9 mouse cellular contexts compared by ENCODE assay signal in the genomic region with DNA sequence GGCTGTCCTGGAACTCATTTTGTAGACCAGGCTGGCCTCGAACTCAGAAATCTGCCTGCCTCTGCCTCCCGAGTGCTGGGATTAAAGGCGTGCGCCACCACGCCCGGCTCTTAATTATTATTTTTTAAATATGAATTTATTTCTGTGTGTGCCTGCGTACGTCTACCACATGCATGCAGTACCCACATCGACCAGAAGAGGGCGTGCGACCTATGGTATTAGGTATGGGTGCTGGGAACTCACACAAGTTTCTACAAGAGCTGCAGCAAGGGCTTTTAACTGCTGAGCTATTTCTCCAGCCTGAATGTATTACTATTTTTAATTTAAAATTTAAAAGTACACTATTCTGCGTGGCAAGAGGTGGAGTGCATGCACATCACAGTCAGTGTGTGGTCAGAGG. TPM values are rescaled to one million over a fixed set of nuclear protein-coding genes. Genes with fewer than 3 reads are reported as not detected.
A peak's percentile ranks its signal among the peaks of the same experiment; 100 is the strongest.
DNase-seq lines count a peak whose midpoint lies in the region; ATAC-seq lines count a peak whose summit lies in the region.
"Had no signal": no experiment of that assay in that cellular context is flagged by ENCODE, and none has a peak within 500 bp of the region (broad histone marks: within the 10 kb centered on the region; RNA-seq: fewer than 3 reads in every experiment).

No protein-coding gene starts in this region.

- H3K4me3 ChIP-seq in forebrain, embryonic 11.5 days (ENCODE audit: low read depth, low read length): no peak overlapping the region
- H3K4me3 ChIP-seq in forebrain, embryonic 14.5 days (ENCODE audit: low read depth, low read length): no peak overlapping the region
- H3K4me3 ChIP-seq in midbrain, embryonic 14.5 days (replicated peaks; ENCODE audit: low read depth, low read length): no peak overlapping the region
- no peak overlapping the region for H3K4me3 ChIP-seq in midbrain, embryonic 15.5 days
- H3K4me3 ChIP-seq in liver, embryonic 11.5 days (ENCODE audit: low read depth, low read length): no peak overlapping the region
- H3K4me3 ChIP-seq: lung, embryonic 15.5 days had no signal

- WGBS in forebrain, embryonic 11.5 days: 66% methylated on average over 12 of the region's 12 CpGs
- WGBS in forebrain, embryonic 14.5 days: 71% methylated on average over 12 of the region's 12 CpGs
- 71% methylated on average over 12 of the region's 12 CpGs for WGBS in midbrain, embryonic 14.5 days
- 69% methylated on average over 12 of the region's 12 CpGs for WGBS in midbrain, embryonic 15.5 days
- 64% methylated on average over 12 of the region's 12 CpGs for WGBS in liver, embryonic 11.5 days

- intact Hi-C loops in gastrocnemius, postnatal 14 days (cut with DNase I; ENCODE audit: low total_unique reads): loop anchor here (5.0 kb wide), 1 partner anchor 69 kb away; no protein-coding TSS in a partner anchor

- peak; percentile 65 for DNase-seq in forebrain, embryonic 11.5 days (ENCODE audit: low spot score)
- no peak for DNase-seq in forebrain, embryonic 14.5 days (ENCODE audit: low spot score)
- peak; percentile 30 for DNase-seq in midbrain, embryonic 14.5 days
- no peak for DNase-seq in liver, embryonic 11.5 days (ENCODE audit: low spot score)
- DNase-seq in thymus, postnatal 4 days: peak; percentile 61
- DNase-seq in heart, adult 9 months (ENCODE audit: low spot score in 2 of 2): no peak
- DNase-seq in gastrocnemius, postnatal 14 days: no peak

- no peaks in the 10 kb centered on the region for H3K4me1 ChIP-seq in forebrain, embryonic 11.5 days (replicated peaks; ENCODE audit: control insufficient read depth, insufficient read depth, low read length)
- H3K4me1 ChIP-seq in forebrain, embryonic 14.5 days (ENCODE audit: control insufficient read depth, insufficient read depth, low read length): no peaks in the 10 kb centered on the region
- H3K4me1 ChIP-seq in midbrain, embryonic 14.5 days (ENCODE audit: control insufficient read depth, insufficient read depth, low read length): no peaks in the 10 kb centered on the region
- H3K4me1 ChIP-seq in midbrain, embryonic 15.5 days: peaks cover 6% of the 10 kb centered on the region; the same call in 1 of the 2 replicates
- H3K4me1 ChIP-seq in liver, embryonic 11.5 days (replicated peaks; ENCODE audit: control insufficient read depth, insufficient read depth, low read length): no peaks in the 10 kb centered on the region

- H3K4me2 ChIP-seq in forebrain, embryonic 11.5 days (ENCODE audit: low read depth, low read length, severe bottlenecking): no peak overlapping the region
- no peak overlapping the region for H3K4me2 ChIP-seq in forebrain, embryonic 14.5 days (ENCODE audit: low read length)
- no peak overlapping the region for H3K4me2 ChIP-seq in midbrain, embryonic 14.5 days (ENCODE audit: low read length)
- no peak overlapping the region for H3K4me2 ChIP-seq in midbrain, embryonic 15.5 days
- no peak overlapping the region for H3K4me2 ChIP-seq in liver, embryonic 11.5 days
- H3K4me2 ChIP-seq: lung, embryonic 15.5 days had no signal

- H3K9me3 ChIP-seq in forebrain, embryonic 11.5 days (ENCODE audit: control insufficient read depth, low read length): no peaks in the 10 kb centered on the region
- H3K9me3 ChIP-seq in forebrain, embryonic 14.5 days (replicated peaks; ENCODE audit: control insufficient read depth, low read length): no peaks in the 10 kb centered on the region
- no peaks in the 10 kb centered on the region for H3K9me3 ChIP-seq in midbrain, embryonic 14.5 days (ENCODE audit: control insufficient read depth, low read length)
- no peaks in the 10 kb centered on the region for H3K9me3 ChIP-seq in midbrain, embryonic 15.5 days
- no peaks in the 10 kb centered on the region for H3K9me3 ChIP-seq in liver, embryonic 11.5 days (ENCODE audit: control insufficient read depth, low read length)
- H3K9me3 ChIP-seq: lung, embryonic 15.5 days had no signal

- ATAC-seq in forebrain, embryonic 11.5 days (replicated peaks; ENCODE audit: low FRiP score): 0 out of 2 replicates have a peak, but pooled peaks have one; percentile 41
- no peak for ATAC-seq in forebrain, embryonic 14.5 days
- no peak for ATAC-seq in midbrain, embryonic 14.5 days (ENCODE audit: low FRiP score, low TSS enrichment)
- no peak for ATAC-seq in midbrain, embryonic 15.5 days (replicated peaks)
- ATAC-seq in liver, embryonic 11.5 days (replicated peaks; ENCODE audit: low FRiP score): 0 out of 2 replicates have a peak, but pooled peaks have one; percentile 26

- no peak overlapping the region for H3K27ac ChIP-seq in forebrain, embryonic 11.5 days (ENCODE audit: low read depth, low read length)
- H3K27ac ChIP-seq in forebrain, embryonic 14.5 days (ENCODE audit: low read depth, low read length): no peak overlapping the region
- H3K27ac ChIP-seq in midbrain, embryonic 14.5 days (replicated peaks; ENCODE audit: low read depth, low read length): no peak overlapping the region
- no peak overlapping the region for H3K27ac ChIP-seq in midbrain, embryonic 15.5 days
- no peak overlapping the region for H3K27ac ChIP-seq in liver, embryonic 11.5 days (ENCODE audit: low read depth, low read length)
- H3K27ac ChIP-seq: lung, embryonic 15.5 days had no signal

- H3K27me3 ChIP-seq in forebrain, embryonic 11.5 days (ENCODE audit: control insufficient read depth, insufficient read depth, low read length): no peaks in the 10 kb centered on the region
- H3K27me3 ChIP-seq in forebrain, embryonic 14.5 days (replicated peaks; ENCODE audit: control insufficient read depth, insufficient read depth, low read length): no peaks in the 10 kb centered on the region
- H3K27me3 ChIP-seq in midbrain, embryonic 14.5 days (ENCODE audit: control insufficient read depth, insufficient read depth, low read length): no peaks in the 10 kb centered on the region
- no peaks in the 10 kb centered on the region for H3K27me3 ChIP-seq in midbrain, embryonic 15.5 days (replicated peaks)
- H3K27me3 ChIP-seq in liver, embryonic 11.5 days (replicated peaks; ENCODE audit: control insufficient read depth, insufficient read depth, low read length): no peaks in the 10 kb centered on the region
- H3K27me3 ChIP-seq: lung, embryonic 15.5 days had no signal

- H3K36me3 ChIP-seq in forebrain, embryonic 11.5 days (ENCODE audit: control insufficient read depth, insufficient read depth, low read length): no peaks in the 10 kb centered on the region
- no peaks in the 10 kb centered on the region for H3K36me3 ChIP-seq in forebrain, embryonic 14.5 days (ENCODE audit: control insufficient read depth, insufficient read depth, low read length)
- no peaks in the 10 kb centered on the region for H3K36me3 ChIP-seq in midbrain, embryonic 14.5 days (ENCODE audit: control insufficient read depth, insufficient read depth, low read length)
- H3K36me3 ChIP-seq in midbrain, embryonic 15.5 days (replicated peaks): no peaks in the 10 kb centered on the region
- no peaks in the 10 kb centered on the region for H3K36me3 ChIP-seq in liver, embryonic 11.5 days (ENCODE audit: control insufficient read depth, insufficient read depth, low read length)
- H3K36me3 ChIP-seq: lung, embryonic 15.5 days had no signal

- no peak overlapping the region for H3K9ac ChIP-seq in forebrain, embryonic 11.5 days (ENCODE audit: low read length)
- H3K9ac ChIP-seq in forebrain, embryonic 14.5 days (ENCODE audit: low read length): no peak overlapping the region
- H3K9ac ChIP-seq in midbrain, embryonic 14.5 days (replicated peaks; ENCODE audit: low read length): no peak overlapping the region
- no peak overlapping the region for H3K9ac ChIP-seq in midbrain, embryonic 15.5 days
- H3K9ac ChIP-seq in liver, embryonic 11.5 days (ENCODE audit: low read depth, low read length): no peak overlapping the region
- H3K9ac ChIP-seq: lung, embryonic 15.5 days had no signal

RNA-seq across cellular contexts. Expression of gene Klhl8, which starts 15.3 kb away (rescaled TPM):
- polyA plus RNA-seq in forebrain, embryonic 11.5 days (2014; fragmentation: Nextera tagmentation; extraction: Ambion mirVana): 12.3 and 13.1 TPM in 2 replicates
- polyA plus RNA-seq in forebrain, embryonic 14.5 days (2014; fragmentation: Nextera tagmentation; extraction: Ambion mirVana): 41.1 and 46.5 TPM in 2 replicates
- 35.3 and 47.3 TPM in 2 replicates for polyA plus RNA-seq in midbrain, embryonic 14.5 days (2014; fragmentation: Nextera tagmentation; extraction: Ambion mirVana)
- polyA plus RNA-seq in midbrain, embryonic 15.5 days (2015; fragmentation: Nextera tagmentation; extraction: Ambion mirVana): 45.2 and 46.4 TPM in 2 replicates
- 4.1 and 4.5 TPM in 2 replicates for polyA plus RNA-seq in liver, embryonic 11.5 days (2014; fragmentation: Nextera tagmentation; extraction: Ambion mirVana)
- 10 to 100 TPM; 18.1 to 21.5 TPM for total RNA-seq in gastrocnemius, postnatal 14 days (2021)

RNA-seq across cellular contexts. Expression of gene Hsd17b13, which starts 50.8 kb away (rescaled TPM):
- polyA plus RNA-seq in forebrain, embryonic 11.5 days (2014; fragmentation: Nextera tagmentation; extraction: Ambion mirVana): not detected in 2 replicates
- polyA plus RNA-seq in forebrain, embryonic 14.5 days (2014; fragmentation: Nextera tagmentation; extraction: Ambion mirVana): not detected in 2 replicates
- polyA plus RNA-seq in midbrain, embryonic 14.5 days (2014; fragmentation: Nextera tagmentation; extraction: Ambion mirVana): not detected in 2 replicates
- 0.17 and 0.19 TPM in 2 replicates for polyA plus RNA-seq in midbrain, embryonic 15.5 days (2015; fragmentation: Nextera tagmentation; extraction: Ambion mirVana)
- polyA plus RNA-seq in liver, embryonic 11.5 days (2014; fragmentation: Nextera tagmentation; extraction: Ambion mirVana): 0.32 TPM in 1 of 2 replicates, not detected in the other
- not detected for total RNA-seq in gastrocnemius, postnatal 14 days (2021)

Comparison
In these comparisons a context has a peak if more than half of its experiments do, and no peak if none do; other contexts are left out.
1. ATAC-seq: peak in forebrain, embryonic 11.5 days (single experiment) and liver, embryonic 11.5 days (single experiment); none in forebrain, embryonic 14.5 days (single experiment), midbrain, embryonic 14.5 days (single experiment) and midbrain, embryonic 15.5 days (single experiment).
2. DNase-seq: peak in forebrain, embryonic 11.5 days (single experiment), midbrain, embryonic 14.5 days (single experiment) and thymus, postnatal 4 days (single experiment); none in forebrain, embryonic 14.5 days (single experiment), liver, embryonic 11.5 days (single experiment), heart, adult 9 months (0 of 2) and gastrocnemius, postnatal 14 days (single experiment).